Mouse (Mus musculus) forebrain, embryonic 11.5 days (tissue): ENCODE measurements at regions not wholly inside any gene's neighbourhood (a gene's known extent, or its start where the extent isn't known, plus 50 kb on each side); places are given as distances from the start of the nearest gene placed in this dataset.
A peak's percentile ranks its signal among the peaks of the same experiment; 100 is the strongest.

Experiments used
- ATAC-seq: fragments of 200-750 bp; cut with Nextera tagmentation; replicated peaks from 2 replicates; pipeline ENCODE4 v1.8.0; 2017; ENCODE audit warnings: moderate TSS enrichment; ENCODE audit not compliant: low FRiP score
- DNase-seq: peaks from one replicate; pipeline ENCODE4 v3.0.0-alpha.2; 2017; ENCODE audit warnings: low spot score
- H3K27ac ChIP-seq: fragments of 300-500 bp; sonication (generic); 2 replicates; pipeline ENCODE4 v1.5.1; 2014; ENCODE audit warnings: low read depth, low read length
- H3K27me3 ChIP-seq: fragments of 300-500 bp; sonication (generic); 2 replicates; pipeline ENCODE4 v1.6.1; 2014; ENCODE audit warnings: mild to moderate bottlenecking, low read length, mixed read lengths; ENCODE audit not compliant: control insufficient read depth, insufficient read depth
- H3K36me3 ChIP-seq: fragments of 300-500 bp; sonication (generic); 2 replicates; pipeline ENCODE4 v1.6.1; 2014; ENCODE audit warnings: mild to moderate bottlenecking, low read length, moderate library complexity, mixed read lengths; ENCODE audit not compliant: control insufficient read depth, insufficient read depth
- H3K4me1 ChIP-seq: fragments of 300-500 bp; sonication (generic); replicated peaks from 2 replicates; pipeline ENCODE4 v1.6.1; 2014; ENCODE audit warnings: low read length, mixed read lengths; ENCODE audit not compliant: control insufficient read depth, insufficient read depth
- H3K4me2 ChIP-seq: fragments of 300-500 bp; sonication (generic); 2 replicates; pipeline ENCODE4 v1.6.1; 2014; ENCODE audit warnings: low read depth, mild to moderate bottlenecking, low read length, moderate library complexity, mixed read lengths; ENCODE audit not compliant: severe bottlenecking
- H3K4me3 ChIP-seq: fragments of 300-500 bp; sonication (generic); 2 replicates; pipeline ENCODE4 v1.5.1; 2014; ENCODE audit warnings: low read depth, low read length
- H3K9ac ChIP-seq: fragments of 300-500 bp; sonication (generic); 2 replicates; pipeline ENCODE4 v1.6.1; 2014; ENCODE audit warnings: low read length
- H3K9me3 ChIP-seq: fragments of 300-500 bp; sonication (generic); 2 replicates; pipeline ENCODE4 v1.6.1; 2016; ENCODE audit warnings: low read length, mixed read lengths; ENCODE audit not compliant: control insufficient read depth
- WGBS: fragments of 180-500 bp; shearing (Covaris S2); extraction: QIAGEN DNeasy Blood & Tissue Kit; methylation state at CpG from one replicate; pipeline ENCODE4 v1.1.7; 2014; 5-methylcytosine and 5-hydroxymethylcytosine counted together

DNA sequence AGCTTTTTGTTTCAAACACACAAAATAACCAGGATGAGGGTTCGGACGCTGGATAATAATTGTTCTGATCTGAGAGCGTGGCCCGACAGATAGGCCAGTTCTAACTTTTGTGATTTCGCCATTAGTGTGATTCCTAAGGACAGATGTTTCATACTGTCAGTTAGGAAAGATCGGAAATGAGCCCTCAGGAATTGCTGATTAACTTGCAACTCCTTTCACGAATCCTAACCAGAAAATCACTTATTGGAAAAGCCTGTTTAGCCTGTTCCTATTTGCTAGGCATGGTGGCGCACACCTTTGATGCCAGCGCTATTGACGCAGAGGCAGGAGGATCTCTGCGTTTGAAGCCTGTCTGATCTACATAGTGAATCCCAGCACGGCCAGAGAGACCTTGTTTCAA, 75.4 kb upstream of the Otx2 start:
- no peak overlapping the region for H3K4me2 ChIP-seq
- WGBS, result 94% methylated on average over 12 of the region's 12 CpGs
- no peaks in the 10 kb centered on the region for H3K36me3 ChIP-seq
- H3K9me3 ChIP-seq, result no peaks in the 10 kb centered on the region
- H3K4me3 ChIP-seq, result no peak overlapping the region
- ATAC-seq, result no peak
- no peak overlapping the region for H3K9ac ChIP-seq
- H3K4me1 ChIP-seq, result peaks cover 25% of the 10 kb centered on the region
- H3K27me3 ChIP-seq, result peaks cover 9% of the 10 kb centered on the region
- no peak overlapping the region for H3K27ac ChIP-seq
- no peak for DNase-seq

DNA sequence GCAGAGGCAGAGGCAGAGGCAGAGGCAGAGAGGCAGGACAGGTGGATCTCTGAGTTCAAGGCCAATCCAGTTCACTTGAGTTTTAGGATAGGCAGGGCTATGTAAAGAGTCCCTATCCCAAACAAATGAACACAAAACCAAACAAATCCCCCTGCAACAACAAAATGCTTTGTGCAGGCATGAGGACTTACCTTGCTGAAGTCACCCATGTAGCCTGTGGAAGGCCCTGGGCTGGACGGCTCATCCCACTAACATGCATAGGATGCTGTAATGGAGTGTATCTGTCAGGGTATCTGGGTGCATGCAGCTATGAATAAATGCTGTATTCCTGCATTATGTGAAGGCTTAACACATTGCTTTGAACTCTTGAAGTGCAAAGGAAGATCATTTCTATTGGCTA, 74.3 kb upstream of the Otx2 start:
- ATAC-seq, result no peak
- Histone ChIP-seq H3K9me3 (no peaks in the 10 kb centered on the region), H3K36me3 (no peaks in the 10 kb centered on the region), H3K4me2 (no peak overlapping the region), H3K9ac (no peak overlapping the region), H3K27ac (no peak overlapping the region), H3K4me3 (no peak overlapping the region), H3K27me3 (peaks cover 11% of the 10 kb centered on the region), H3K4me1 (peaks cover 17% of the 10 kb centered on the region)
- 88% methylated on average over 1 of the region's 1 CpGs for WGBS
- no peak for DNase-seq

DNA sequence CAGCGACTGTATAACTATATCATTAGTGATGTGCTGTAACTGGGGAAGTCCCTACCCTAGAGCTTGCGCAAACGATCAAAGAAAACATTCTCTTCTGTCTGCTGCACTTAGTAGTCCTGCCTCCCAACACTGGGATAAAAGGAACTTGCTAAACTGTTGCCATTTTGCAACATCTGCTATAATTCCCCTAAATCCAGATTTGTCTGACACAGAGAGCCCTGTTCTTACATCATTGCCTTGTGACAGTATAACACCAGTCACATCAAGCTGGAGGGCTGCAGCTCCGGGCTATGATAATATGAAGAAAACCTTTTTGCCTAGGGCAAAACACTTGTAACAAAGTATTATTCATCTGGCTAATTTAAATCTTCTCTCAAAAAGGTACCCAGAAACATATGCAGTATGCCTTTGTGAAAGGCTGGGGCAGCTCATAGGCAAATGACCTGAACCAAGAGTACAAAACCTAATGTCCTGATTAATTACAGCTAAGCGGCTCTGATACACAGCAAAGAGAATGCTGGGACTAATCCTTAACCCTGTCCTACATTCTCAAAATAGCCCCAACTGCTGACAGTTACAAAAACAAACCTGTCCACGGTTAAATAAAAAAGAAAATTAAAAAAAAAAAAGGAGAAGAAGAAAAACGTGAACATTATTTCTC, 67.5 kb upstream of the Otx2 start:
- Histone ChIP-seq H3K27ac (peak overlapping the region; percentile 50; the same call in 1 of the 2 replicates), H3K4me2 (peak overlapping the region; percentile 6; the same call in 1 of the 2 replicates), H3K4me3 (no peak overlapping the region), H3K9me3 (no peaks in the 10 kb centered on the region), H3K9ac (peak overlapping the region; percentile 32), H3K27me3 (peaks cover 4% of the 10 kb centered on the region), H3K4me1 (peaks cover 23% of the 10 kb centered on the region; the same call in 1 of the 2 replicates), H3K36me3 (no peaks in the 10 kb centered on the region)
- ATAC-seq (peak; percentile 60), DNase-seq (no peak)
- WGBS, result 11% methylated on average over 7 of the region's 7 CpGs

DNA sequence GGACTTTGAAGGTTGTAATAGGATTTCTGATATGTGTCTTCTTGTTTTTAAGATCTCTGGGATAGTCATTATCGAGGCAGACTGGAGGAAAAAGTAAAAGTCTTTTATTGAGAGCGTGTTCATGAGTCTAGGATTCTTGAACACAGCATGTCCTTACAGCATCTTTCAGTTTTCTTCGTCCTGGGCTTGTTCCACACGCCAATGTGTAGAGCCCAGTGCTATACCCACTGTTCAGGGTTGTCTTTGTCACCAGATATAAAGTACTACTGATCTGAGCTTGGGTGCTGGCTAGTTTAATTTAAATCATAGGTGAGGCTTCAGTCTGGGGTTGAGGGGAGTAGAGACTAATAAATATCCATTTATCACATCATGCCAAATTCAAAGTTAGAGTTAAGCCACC, 65.5 kb upstream of the Otx2 start:
- no peaks in the 10 kb centered on the region for H3K9me3 ChIP-seq
- H3K9ac ChIP-seq, result no peak overlapping the region
- peaks cover 4% of the 10 kb centered on the region for H3K27me3 ChIP-seq
- peak overlapping the region; percentile 32; the same call in 1 of the 2 replicates for H3K4me2 ChIP-seq
- H3K4me3 ChIP-seq, result no peak overlapping the region
- H3K4me1 ChIP-seq, result peaks cover 25% of the 10 kb centered on the region; the same call in 1 of the 2 replicates
- DNase-seq (no peak), ATAC-seq (no peak)
- H3K36me3 ChIP-seq, result no peaks in the 10 kb centered on the region
- 46% methylated on average over 4 of the region's 4 CpGs for WGBS
- no peak overlapping the region for H3K27ac ChIP-seq

DNA sequence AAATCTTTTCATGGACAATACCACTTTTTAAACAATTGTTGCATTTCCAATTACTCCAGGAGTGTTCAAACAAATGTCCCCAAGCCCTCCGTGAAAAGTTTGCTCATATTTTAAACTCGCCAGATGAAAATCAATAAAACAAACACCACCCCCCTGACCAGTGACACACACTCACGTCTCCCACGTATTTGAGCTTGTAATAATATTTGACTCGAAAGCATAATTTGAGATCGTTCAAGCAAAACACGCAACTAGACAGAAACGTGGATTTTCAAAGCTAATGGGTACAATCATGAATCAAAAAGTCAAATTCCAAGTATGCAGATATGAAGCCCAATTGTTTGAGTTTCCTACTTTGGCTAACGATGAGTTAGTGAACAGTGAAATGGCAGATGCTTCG, 65.0 kb upstream of the Otx2 start:
- no peaks in the 10 kb centered on the region for H3K36me3 ChIP-seq
- no peak overlapping the region for H3K4me3 ChIP-seq
- peaks cover 25% of the 10 kb centered on the region; the same call in 1 of the 2 replicates for H3K4me1 ChIP-seq
- 20% methylated on average over 10 of the region's 10 CpGs for WGBS
- peak overlapping the region; percentile 32; the same call in 1 of the 2 replicates for H3K4me2 ChIP-seq
- H3K9ac ChIP-seq, result no peak overlapping the region
- H3K27me3 ChIP-seq, result peaks cover 4% of the 10 kb centered on the region
- H3K27ac ChIP-seq, result peak overlapping the region; percentile 10; the same call in 1 of the 2 replicates
- DNase-seq (no peak), ATAC-seq (no peak; the same call in 1 of the 2 replicates)
- H3K9me3 ChIP-seq, result no peaks in the 10 kb centered on the region

DNA sequence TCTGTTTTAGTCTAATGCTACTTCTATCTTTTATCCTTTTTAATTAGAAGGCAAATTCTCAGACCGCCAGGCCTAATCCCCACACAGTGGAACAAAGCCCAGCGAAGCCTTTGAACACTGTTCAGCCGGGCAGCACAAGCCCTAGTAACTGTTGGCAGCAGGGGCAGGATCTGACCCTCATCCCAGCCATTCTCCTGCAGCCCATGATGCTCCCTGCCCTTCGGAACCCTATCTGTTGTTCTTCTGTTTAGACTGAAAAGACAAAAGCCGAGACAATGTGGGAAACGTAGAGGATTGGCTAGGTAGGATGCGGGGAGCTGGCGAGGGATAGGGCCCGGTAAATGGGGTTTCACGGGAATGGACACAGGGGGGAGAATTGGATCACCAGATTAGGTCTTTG, 64.6 kb upstream of the Otx2 start:
- WGBS, result 13% methylated on average over 10 of the region's 10 CpGs
- peaks cover 25% of the 10 kb centered on the region; the same call in 1 of the 2 replicates for H3K4me1 ChIP-seq
- H3K4me2 ChIP-seq, result peak overlapping the region; percentile 32; the same call in 1 of the 2 replicates

DNA sequence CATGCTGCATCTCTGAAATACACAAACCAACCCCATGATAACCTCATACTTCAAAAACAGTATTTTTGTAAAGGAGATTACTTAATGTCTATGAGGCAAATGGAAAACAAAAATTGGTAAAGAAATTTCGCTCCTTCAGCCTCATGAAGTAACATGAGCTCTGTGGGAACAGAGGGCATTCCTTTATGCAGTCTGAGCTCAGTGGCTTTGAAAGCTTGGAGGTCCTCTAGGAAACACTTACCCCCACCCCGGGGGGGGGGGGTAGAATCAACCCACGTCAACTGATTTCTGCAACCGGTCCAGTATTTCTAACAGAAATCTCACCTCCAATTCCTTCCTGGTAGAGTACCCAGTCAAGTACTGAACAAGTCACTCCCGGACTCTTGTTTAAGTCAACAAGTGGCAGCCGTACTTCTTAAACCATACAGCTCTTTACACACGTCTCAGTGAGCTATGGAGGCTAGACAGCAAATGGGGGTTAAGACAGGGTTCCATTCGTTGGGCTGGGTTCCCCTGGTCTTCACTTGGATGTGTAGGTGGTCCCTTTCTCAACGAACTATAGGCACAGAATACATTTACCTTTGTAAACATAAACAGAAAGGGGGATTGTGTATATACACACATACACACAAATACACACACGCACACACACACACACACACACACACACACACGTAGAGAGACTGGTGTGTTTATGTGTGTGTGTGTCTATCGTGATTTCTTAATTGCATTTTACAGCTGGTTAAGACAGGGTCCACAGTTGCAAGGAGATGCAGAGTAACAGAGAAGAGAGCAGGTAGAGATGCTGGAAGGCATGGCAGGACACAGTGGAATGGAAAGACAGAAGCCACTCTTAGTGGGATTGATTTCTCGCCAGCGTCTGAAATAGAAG, 63.6 kb upstream of the Otx2 start:
- DNase-seq, result no peak
- H3K4me2 ChIP-seq, result peak overlapping the region; percentile 32; the same call in 1 of the 2 replicates
- H3K4me1 ChIP-seq, result peaks cover 25% of the 10 kb centered on the region; the same call in 1 of the 2 replicates
- WGBS, result 25% methylated on average over 14 of the region's 14 CpGs
- H3K4me3 ChIP-seq, result no peak overlapping the region
- H3K9me3 ChIP-seq, result no peaks in the 10 kb centered on the region
- H3K36me3 ChIP-seq, result no peaks in the 10 kb centered on the region
- peak overlapping the region; percentile 68 for H3K27ac ChIP-seq
- peaks cover 2% of the 10 kb centered on the region for H3K27me3 ChIP-seq
- no peak overlapping the region for H3K9ac ChIP-seq
- ATAC-seq, result no peak

More for the DNA sequence above, 64.6 kb upstream of the Otx2 start:
- peak; percentile 76 for DNase-seq
- Histone ChIP-seq H3K9me3 (no peaks in the 10 kb centered on the region), H3K4me3 (no peak overlapping the region), H3K27ac (no peak overlapping the region), H3K9ac (no peak overlapping the region), H3K36me3 (no peaks in the 10 kb centered on the region), H3K27me3 (peaks cover 4% of the 10 kb centered on the region)
- peak; percentile 86 for ATAC-seq

DNA sequence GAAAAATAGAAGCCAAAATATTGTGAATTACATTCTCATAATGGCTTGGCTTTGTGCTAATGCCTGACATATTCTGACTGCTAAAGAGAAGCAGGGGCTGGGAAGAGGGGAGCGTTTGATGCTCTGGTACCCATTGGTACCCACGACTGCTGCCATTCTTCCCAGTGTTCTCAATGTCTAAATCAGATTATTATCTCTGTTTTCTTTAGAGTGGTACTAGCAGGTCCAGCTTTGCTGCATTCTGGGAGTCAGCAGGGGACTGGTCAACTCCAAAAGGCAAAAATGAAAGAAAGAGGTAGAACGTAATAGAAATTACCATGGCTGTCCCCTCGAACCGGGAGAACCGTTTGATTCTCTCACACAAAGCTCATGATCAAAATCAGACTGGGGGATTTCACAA, 62.6 kb upstream of the Otx2 start:
- Histone ChIP-seq H3K9ac (no peak overlapping the region), H3K36me3 (no peaks in the 10 kb centered on the region), H3K27ac (no peak overlapping the region), H3K9me3 (no peaks in the 10 kb centered on the region), H3K4me2 (no peak overlapping the region), H3K27me3 (peaks cover 2% of the 10 kb centered on the region), H3K4me1 (peaks cover 25% of the 10 kb centered on the region; the same call in 1 of the 2 replicates), H3K4me3 (no peak overlapping the region)
- ATAC-seq (no peak), DNase-seq (no peak)
- WGBS, result 23% methylated on average over 6 of the region's 6 CpGs
